Mouse (Mus musculus): ENCODE results near the gene Rprd1b. TPM values are rescaled to one million over a fixed set of nuclear protein-coding genes. Genes with fewer than 3 reads are reported as not detected.

Rprd1b gene
- polyA plus RNA-seq, 1 experiment from 2014 or later: 39.3 TPM

GRCm38 (mm10) chr2:158005641-158006040 is 22.7 kb upstream of the Rprd1b start:
- peaks cover 41% of the 10 kb centered on the region for H3K36me3 ChIP-seq
- no peak for ATAC-seq (ENCODE audit: insufficient number of reproducible peaks, low FRiP score, low TSS enrichment, low read depth)
- whole genome bisulfite sequencing: 96% methylated on average over 4 of the region's 4 CpGs

GRCm38 (mm10) chr2:158009373-158009772 is 18.9 kb upstream of the Rprd1b start:
- no peak for ATAC-seq (ENCODE audit: insufficient number of reproducible peaks, low FRiP score, low TSS enrichment, low read depth)
- Histone ChIP-seq H3K36me3 (peaks cover 37% of the 10 kb centered on the region), H3K4me3 (no peak overlapping the region), H3K9me3 (no peaks in the 10 kb centered on the region), H3K4me2 (no peak overlapping the region), H3K9ac (no peak overlapping the region), H3K4me1 (no peaks in the 10 kb centered on the region; the same call in 1 of the 2 replicates), H3K27ac (no peak overlapping the region), H3K27me3 (no peaks in the 10 kb centered on the region)
- 88% methylated on average over 7 of the region's 7 CpGs for WGBS

More at GRCm38 (mm10) chr2:158005641-158006040, 22.7 kb upstream of the Rprd1b start:
- Histone ChIP-seq H3K4me3 (no peak overlapping the region), H3K4me2 (no peak overlapping the region), H3K4me1 (no peaks in the 10 kb centered on the region; the same call in 1 of the 2 replicates), H3K9me3 (no peaks in the 10 kb centered on the region), H3K27me3 (no peaks in the 10 kb centered on the region), H3K27ac (no peak overlapping the region), H3K9ac (no peak overlapping the region)

GRCm38 (mm10) chr2:158012608-158013007 is 15.7 kb upstream of the Rprd1b start:
- no peak overlapping the region for H3K27ac ChIP-seq
- no peaks in the 10 kb centered on the region; the same call in 1 of the 2 replicates for H3K4me1 ChIP-seq
- peaks cover 12% of the 10 kb centered on the region for H3K36me3 ChIP-seq
- H3K9ac ChIP-seq: no peak overlapping the region
- 88% methylated on average over 3 of the region's 3 CpGs for WGBS
- no peak overlapping the region for H3K4me3 ChIP-seq
- H3K9me3 ChIP-seq: no peaks in the 10 kb centered on the region
- no peak overlapping the region for H3K4me2 ChIP-seq
- no peak for ATAC-seq (ENCODE audit: insufficient number of reproducible peaks, low FRiP score, low TSS enrichment, low read depth)
- no peaks in the 10 kb centered on the region for H3K27me3 ChIP-seq

- 85% methylated on average over 4 of the region's 4 CpGs for WGBS
- no peaks in the 10 kb centered on the region for H3K36me3 ChIP-seq
- H3K27me3 ChIP-seq: no peaks in the 10 kb centered on the region
- H3K27ac ChIP-seq: no peak overlapping the region
- no peaks in the 10 kb centered on the region for H3K9me3 ChIP-seq
- H3K4me2 ChIP-seq: no peak overlapping the region
- H3K4me1 ChIP-seq: no peaks in the 10 kb centered on the region
- H3K4me3 ChIP-seq: no peak overlapping the region
- no peak overlapping the region for H3K9ac ChIP-seq
- no peak for ATAC-seq (ENCODE audit: insufficient number of reproducible peaks, low FRiP score, low TSS enrichment, low read depth)
These were observed 11.0 kb upstream of the Rprd1b start for GRCm38 (mm10) chr2:158017330-158017729.

GRCm38 (mm10) chr2:158027855-158028353 is 393 bp upstream of the Rprd1b start:
- no peaks in the 10 kb centered on the region for H3K9me3 ChIP-seq
- no peaks in the 10 kb centered on the region for H3K27me3 ChIP-seq
- H3K4me2 ChIP-seq: peak overlapping the region; percentile 64
- no peak for ATAC-seq (ENCODE audit: insufficient number of reproducible peaks, low FRiP score, low TSS enrichment, low read depth)
- 3% methylated on average over 16 of the region's 16 CpGs for WGBS
- 0 out of 2 replicates have a peak, but pooled peaks cover 2% of the 10 kb centered on the region for H3K36me3 ChIP-seq
- H3K27ac ChIP-seq: peak overlapping the region; percentile 98
- H3K4me3 ChIP-seq: peak overlapping the region; percentile 95
- peaks cover 25% of the 10 kb centered on the region for H3K4me1 ChIP-seq
- peak overlapping the region; percentile 94 for H3K9ac ChIP-seq

GRCm38 (mm10) chr2:158030007-158030406 is 1.7 kb downstream of the Rprd1b start:
- H3K9ac ChIP-seq: peak overlapping the region; percentile 94; the same call in 1 of the 2 replicates
- no peak for ATAC-seq (ENCODE audit: insufficient number of reproducible peaks, low FRiP score, low TSS enrichment, low read depth)
- H3K27me3 ChIP-seq: no peaks in the 10 kb centered on the region
- 73% methylated on average over 7 of the region's 7 CpGs for WGBS
- peaks cover 25% of the 10 kb centered on the region for H3K4me1 ChIP-seq
- H3K9me3 ChIP-seq: no peaks in the 10 kb centered on the region
- no peak overlapping the region for H3K27ac ChIP-seq
- peak overlapping the region; percentile 95 for H3K4me3 ChIP-seq
- 0 out of 2 replicates have a peak, but pooled peaks cover 2% of the 10 kb centered on the region for H3K36me3 ChIP-seq
- peak overlapping the region; percentile 64 for H3K4me2 ChIP-seq

GRCm38 (mm10) chr2:158035813-158036212 is 7.5 kb downstream of the Rprd1b start:
- no peak overlapping the region for H3K27ac ChIP-seq
- no peaks in the 10 kb centered on the region for H3K9me3 ChIP-seq
- H3K4me2 ChIP-seq: no peak overlapping the region
- no peaks in the 10 kb centered on the region for H3K27me3 ChIP-seq
- 87% methylated on average over 2 of the region's 2 CpGs for WGBS
- H3K36me3 ChIP-seq: peaks cover 27% of the 10 kb centered on the region
- H3K4me1 ChIP-seq: peaks cover 5% of the 10 kb centered on the region; the same call in 1 of the 2 replicates
- no peak overlapping the region for H3K9ac ChIP-seq
- ATAC-seq (ENCODE audit: insufficient number of reproducible peaks, low FRiP score, low TSS enrichment, low read depth): no peak
- no peak overlapping the region for H3K4me3 ChIP-seq

- no peak for ATAC-seq (ENCODE audit: insufficient number of reproducible peaks, low FRiP score, low TSS enrichment, low read depth)
- Histone ChIP-seq H3K27ac (no peak overlapping the region), H3K4me1 (no peaks in the 10 kb centered on the region), H3K36me3 (peaks cover 30% of the 10 kb centered on the region), H3K4me3 (no peak overlapping the region), H3K9me3 (no peaks in the 10 kb centered on the region), H3K27me3 (no peaks in the 10 kb centered on the region), H3K9ac (no peak overlapping the region), H3K4me2 (no peak overlapping the region)
- WGBS: 75% methylated on average over 6 of the region's 6 CpGs
These were observed 8.1 kb downstream of the Rprd1b start for GRCm38 (mm10) chr2:158036408-158036807.

GRCm38 (mm10) chr2:158036953-158037352 is 8.7 kb downstream of the Rprd1b start:
- H3K4me3 ChIP-seq: no peak overlapping the region
- no peaks in the 10 kb centered on the region for H3K9me3 ChIP-seq
- H3K36me3 ChIP-seq: peaks cover 35% of the 10 kb centered on the region
- H3K4me1 ChIP-seq: no peaks in the 10 kb centered on the region
- no peak overlapping the region for H3K4me2 ChIP-seq
- WGBS: 80% methylated on average over 7 of the region's 7 CpGs
- no peaks in the 10 kb centered on the region for H3K27me3 ChIP-seq
- ATAC-seq (ENCODE audit: insufficient number of reproducible peaks, low FRiP score, low TSS enrichment, low read depth): no peak
- no peak overlapping the region for H3K27ac ChIP-seq
- H3K9ac ChIP-seq: no peak overlapping the region

GRCm38 (mm10) chr2:158037571-158037970 is 9.3 kb downstream of the Rprd1b start:
- Histone ChIP-seq H3K9ac (no peak overlapping the region), H3K27me3 (no peaks in the 10 kb centered on the region), H3K4me3 (no peak overlapping the region), H3K36me3 (peaks cover 34% of the 10 kb centered on the region), H3K27ac (no peak overlapping the region), H3K9me3 (no peaks in the 10 kb centered on the region), H3K4me1 (no peaks in the 10 kb centered on the region), H3K4me2 (no peak overlapping the region)
- WGBS: 89% methylated on average over 1 of the region's 1 CpGs
- ATAC-seq (ENCODE audit: insufficient number of reproducible peaks, low FRiP score, low TSS enrichment, low read depth): no peak

- WGBS: 69% methylated on average over 1 of the region's 1 CpGs
- no peak for ATAC-seq (ENCODE audit: insufficient number of reproducible peaks, low FRiP score, low TSS enrichment, low read depth)
- Histone ChIP-seq H3K4me3 (no peak overlapping the region), H3K9ac (no peak overlapping the region), H3K4me1 (no peaks in the 10 kb centered on the region), H3K27ac (no peak overlapping the region), H3K27me3 (no peaks in the 10 kb centered on the region), H3K9me3 (no peaks in the 10 kb centered on the region), H3K36me3 (peaks cover 45% of the 10 kb centered on the region), H3K4me2 (no peak overlapping the region)
These were observed 11.4 kb downstream of the Rprd1b start for GRCm38 (mm10) chr2:158039662-158040061.

- H3K27me3 ChIP-seq: no peaks in the 10 kb centered on the region
- 78% methylated on average over 2 of the region's 2 CpGs for WGBS
These were observed 12.1 kb downstream of the Rprd1b start for GRCm38 (mm10) chr2:158040396-158040795.

GRCm38 (mm10) chr2:158043504-158043903 is 15.2 kb downstream of the Rprd1b start:
- Histone ChIP-seq H3K4me3 (no peak overlapping the region), H3K36me3 (peaks cover 52% of the 10 kb centered on the region), H3K27ac (no peak overlapping the region), H3K4me2 (no peak overlapping the region), H3K4me1 (no peaks in the 10 kb centered on the region), H3K9ac (no peak overlapping the region), H3K27me3 (no peaks in the 10 kb centered on the region), H3K9me3 (no peaks in the 10 kb centered on the region)
- WGBS: 84% methylated on average over 8 of the region's 8 CpGs
- no peak for ATAC-seq (ENCODE audit: insufficient number of reproducible peaks, low FRiP score, low TSS enrichment, low read depth)

More at GRCm38 (mm10) chr2:158040396-158040795, 12.1 kb downstream of the Rprd1b start:
- no peak overlapping the region for H3K4me2 ChIP-seq
- ATAC-seq (ENCODE audit: insufficient number of reproducible peaks, low FRiP score, low TSS enrichment, low read depth): no peak
- H3K9me3 ChIP-seq: no peaks in the 10 kb centered on the region
- no peak overlapping the region for H3K4me3 ChIP-seq
- H3K9ac ChIP-seq: no peak overlapping the region
- H3K27ac ChIP-seq: no peak overlapping the region
- peaks cover 50% of the 10 kb centered on the region for H3K36me3 ChIP-seq
- H3K4me1 ChIP-seq: no peaks in the 10 kb centered on the region

All from limb, embryonic 15.5 days (tissue).